9 mouse cellular contexts compared by ENCODE assay signal in genomic region chr7:43671064-43671808, GRCm38 (mm10). TPM values are rescaled to one million over a fixed set of nuclear protein-coding genes. Genes with fewer than 3 reads are reported as not detected.
DNase-seq lines count a peak whose midpoint lies in the region; ATAC-seq and TF ChIP-seq lines count a peak whose summit lies in the region.
"Had no signal": no experiment of that assay in that cellular context is flagged by ENCODE, and none has a peak within 500 bp of the region (broad histone marks: within the 10 kb centered on the region; RNA-seq: fewer than 3 reads in every experiment).

No protein-coding gene starts in this region.

- no peak for TF ChIP-seq EP300 in MEL (IDR thresholded peaks at IDR 0.05; ENCODE audit: low read depth in 1 of 2, low read length in 2 of 2)

- peak overlapping the region; percentile 21 for H3K27ac ChIP-seq in heart, embryonic 13.5 days (replicated peaks)
- H3K27ac ChIP-seq in MEL (ENCODE audit: control insufficient read depth, low read depth, low read length): no peak overlapping the region; the same call in 1 of the 2 replicates
- H3K27ac ChIP-seq in forebrain, postnatal 0 days (ENCODE audit: low read depth, low read length): 0 out of 2 replicates have a peak overlapping the region, but pooled peaks have one; percentile 50
- H3K27ac ChIP-seq in macrophage: peak overlapping the region; percentile 72

- TF ChIP-seq RAD21 in MEL (IDR thresholded peaks at IDR 0.05; ENCODE audit: low read depth, low read length): no peak

- H3K9me3 ChIP-seq in heart, embryonic 13.5 days: no peaks in the 10 kb centered on the region
- no peaks in the 10 kb centered on the region for H3K9me3 ChIP-seq in MEL (replicated peaks; ENCODE audit: insufficient read depth, low read length)
- no peaks in the 10 kb centered on the region for H3K9me3 ChIP-seq in forebrain, postnatal 0 days (ENCODE audit: low read length)

- no peaks in the 10 kb centered on the region for H3K27me3 ChIP-seq in heart, embryonic 13.5 days (replicated peaks)
- H3K27me3 ChIP-seq in MEL (ENCODE audit: control insufficient read depth in 1 of 2, insufficient read depth in 2 of 2, low read length in 2 of 2): no peaks in the 10 kb centered on the region
- no peaks in the 10 kb centered on the region for H3K27me3 ChIP-seq in forebrain, postnatal 0 days (ENCODE audit: insufficient read depth, low read length)

- peak overlapping the region; percentile 89 for H3K9ac ChIP-seq in heart, embryonic 13.5 days
- peak overlapping the region; percentile 57 for H3K9ac ChIP-seq in MEL (ENCODE audit: control insufficient read depth, low read depth, low read length, poor library complexity, severe bottlenecking)
- H3K9ac ChIP-seq in forebrain, postnatal 0 days: peak overlapping the region; percentile 35; the same call in 1 of the 2 replicates

- ATAC-seq in heart, embryonic 13.5 days (ENCODE audit: extremely low read depth, insufficient number of reproducible peaks, low FRiP score, low TSS enrichment): no peak
- ATAC-seq in forebrain, postnatal 0 days: peak; percentile 49

- TF ChIP-seq CTCF in MEL (IDR thresholded peaks at IDR 0.05 in 2 of 3, conservative IDR thresholded peaks at IDR 0.05 in 1 of 3; ENCODE audit: control insufficient read depth in 1 of 3, insufficient read depth in 1 of 3, low read depth in 2 of 3, low read length in 3 of 3, poor library complexity in 1 of 3, severe bottlenecking in 1 of 3): no peak
- no peak for TF ChIP-seq CTCF in forebrain, postnatal 0 days (IDR thresholded peaks at IDR 0.05; ENCODE audit: low read depth)

- no peak for TF ChIP-seq POLR2A in MEL (IDR thresholded peaks at IDR 0.05; ENCODE audit: control insufficient read depth in 1 of 2, insufficient read depth in 1 of 2, low read depth in 1 of 2, low read length in 2 of 2, poor library complexity in 1 of 2)

- 67% methylated on average over 11 of the region's 11 CpGs for WGBS in heart, embryonic 13.5 days
- 69% methylated on average over 11 of the region's 11 CpGs for WGBS in forebrain, postnatal 0 days
- 52% methylated on average over 11 of the region's 11 CpGs for WGBS in macrophage (ENCODE audit: missing documents)

- DNase-seq in heart, postnatal 36 days: no peak
- peak; percentile 7 for DNase-seq in MEL (ENCODE audit: low read depth, low spot score)
- no peak for DNase-seq in forebrain, postnatal 0 days
- no peak for DNase-seq in right cerebral cortex, postnatal 14 days
- DNase-seq in natural killer cell, adult 2 months (ENCODE audit: low spot score in 2 of 2): no peak
- no peak for DNase-seq in layer of hippocampus, postnatal 36 days

- H3K4me1 ChIP-seq in heart, embryonic 13.5 days: peaks cover 8% of the 10 kb centered on the region
- peaks cover 0 to 5% of the 10 kb centered on the region in 2 experiments; a peak in 1 of 4 replicates for H3K4me1 ChIP-seq in MEL (ENCODE audit: control insufficient read depth in 1 of 2, insufficient read depth in 2 of 2, low read length in 2 of 2)
- H3K4me1 ChIP-seq in forebrain, postnatal 0 days (ENCODE audit: insufficient read depth): peaks cover 6% of the 10 kb centered on the region

- peak overlapping the region; percentile 87 for H3K4me2 ChIP-seq in heart, embryonic 13.5 days
- peak overlapping the region; percentile 75 for H3K4me2 ChIP-seq in forebrain, postnatal 0 days (ENCODE audit: low read depth)

- H3K79me2 ChIP-seq in MEL (ENCODE audit: control insufficient read depth, insufficient read depth, low read length, poor library complexity) (peaks cover 18% of the 10 kb centered on the region), macrophage (ENCODE audit: inconsistent target) (peaks cover 26% of the 10 kb centered on the region; the same call in 1 of the 2 replicates)

- intact Hi-C loops in heart, postnatal 36 days (cut with DNase I): loop anchor here (5.0 kb wide), 1 partner anchor 204 kb away; no protein-coding TSS in a partner anchor

- H3K36me3 ChIP-seq in heart, embryonic 13.5 days: peaks cover 23% of the 10 kb centered on the region
- peaks cover 0 to 2% of the 10 kb centered on the region in 2 experiments; a peak in 1 of 4 replicates for H3K36me3 ChIP-seq in MEL (ENCODE audit: control insufficient read depth in 1 of 2, insufficient read depth in 2 of 2, low read length in 2 of 2)
- peaks cover 16% of the 10 kb centered on the region for H3K36me3 ChIP-seq in forebrain, postnatal 0 days (ENCODE audit: insufficient read depth)
- peaks cover 7% of the 10 kb centered on the region; the same call in 1 of the 2 replicates for H3K36me3 ChIP-seq in macrophage (ENCODE audit: inconsistent target)

- peak overlapping the region; percentile 83 for H3K4me3 ChIP-seq in heart, embryonic 13.5 days
- H3K4me3 ChIP-seq in MEL (ENCODE audit: control insufficient read depth in 1 of 2, insufficient read depth in 1 of 2, low read depth in 2 of 2, low read length in 2 of 2): peak overlapping the region; percentile 52 to 90
- H3K4me3 ChIP-seq in forebrain, postnatal 0 days (ENCODE audit: low read depth, low read length): peak overlapping the region; percentile 77
- H3K4me3 ChIP-seq in macrophage (ENCODE audit: inconsistent target): peak overlapping the region; percentile 86

RNA-seq across cellular contexts. Expression of gene Ctu1, which starts 0.6 kb away (rescaled TPM):
- 6.3 and 6.8 TPM in 2 replicates for polyA plus RNA-seq in heart, embryonic 13.5 days (2015; fragmentation: Nextera tagmentation; extraction: Ambion mirVana)
- 1 to 10 TPM; 3.4 to 3.5 TPM for total RNA-seq in heart, postnatal 36 days (2021)
- 12.4 and 17.2 TPM in 2 replicates for total RNA-seq in MEL (2012; rRNA removed)
- 10 to 100 TPM in 1 of 2 experiments, not detected in 1; 15.6 TPM for polyA plus RNA-seq in MEL (2012; ENCODE audit: insufficient read depth in 1 of 2, insufficient read length in 2 of 2, low read depth in 1 of 2, low replicate concordance in 2 of 2, missing spikeins in 1 of 2)
- 36.9 and 40.3 TPM in 2 replicates for total RNA-seq in forebrain, postnatal 0 days (2014; rRNA removed)
- 22.5 and 22.9 TPM in 2 replicates for polyA plus RNA-seq in forebrain, postnatal 0 days (2015; fragmentation: Nextera tagmentation; extraction: Ambion mirVana)
- 10 to 100 TPM in 5 of 26 experiments, 1 to 10 TPM in 18, under 1 TPM in 3; 0.69 to 15.7 (median 6.6) TPM for total RNA-seq in macrophage (2018; cell fraction: chromatin; rRNA removed)
- total RNA-seq in macrophage (2018; cell fraction: cytosol; rRNA removed): 10 to 100 TPM in 6 of 26 experiments, 1 to 10 TPM in 20; 3.2 to 16.3 (median 8.9) TPM
- 10 to 100 TPM in 11 of 26 experiments, 1 to 10 TPM in 15; 1.5 to 20.2 (median 9.3) TPM for total RNA-seq in macrophage (2018; cell fraction: nucleus; rRNA removed)
- 2.6 to 6.7 TPM (median 4.7 TPM) in 3 replicates for polyA plus RNA-seq in macrophage (2018)
- total RNA-seq in layer of hippocampus, postnatal 36 days (2021): 10 to 100 TPM; 11.7 to 11.8 TPM

RNA-seq across cellular contexts. Expression of gene Siglece, which starts 11.3 kb away (rescaled TPM):
- 0.41 and 0.52 TPM in 2 replicates for polyA plus RNA-seq in heart, embryonic 13.5 days (2015; fragmentation: Nextera tagmentation; extraction: Ambion mirVana)
- total RNA-seq in heart, postnatal 36 days (2021): 1 to 10 TPM in 1 of 2 experiments, under 1 TPM in 1; 0.94 to 1.3 TPM
- not detected in 2 replicates for total RNA-seq in MEL (2012; rRNA removed)
- polyA plus RNA-seq in MEL (2012; ENCODE audit: insufficient read depth in 1 of 2, insufficient read length in 2 of 2, low read depth in 1 of 2, low replicate concordance in 2 of 2, missing spikeins in 1 of 2) (under 1 TPM in 1 of 2 experiments, not detected in 1; 0.07 TPM), macrophage (2018) (0.73 to 2.4 TPM (median 0.83 TPM) in 3 replicates)
- 1.2 TPM in 1 of 2 replicates, not detected in the other for total RNA-seq in forebrain, postnatal 0 days (2014; rRNA removed)
- 0.31 and 0.64 TPM in 2 replicates for polyA plus RNA-seq in forebrain, postnatal 0 days (2015; fragmentation: Nextera tagmentation; extraction: Ambion mirVana)
- total RNA-seq in macrophage (2018; cell fraction: chromatin; rRNA removed): 10 to 100 TPM in 13 of 26 experiments, 1 to 10 TPM in 1, under 1 TPM in 8, not detected in 4; 0.41 to 48.0 (median 16.8) TPM
- 10 to 100 TPM in 13 of 26 experiments, 1 to 10 TPM in 1, under 1 TPM in 12; 0.16 to 64.8 (median 13.7) TPM for total RNA-seq in macrophage (2018; cell fraction: cytosol; rRNA removed)
- total RNA-seq in macrophage (2018; cell fraction: nucleus; rRNA removed): 100 to 1,000 TPM in 1 of 26 experiments, 10 to 100 TPM in 12, 1 to 10 TPM in 3, under 1 TPM in 10; 0.48 to 107 (median 17.0) TPM
- 1 to 10 TPM in 1 of 2 experiments, under 1 TPM in 1; 0.83 to 1.4 TPM for total RNA-seq in layer of hippocampus, postnatal 36 days (2021)

RNA-seq across cellular contexts. Expression of gene Klk14, which starts 19.0 kb away (rescaled TPM):
- not detected in 2 replicates for polyA plus RNA-seq in heart, embryonic 13.5 days (2015; fragmentation: Nextera tagmentation; extraction: Ambion mirVana)
- total RNA-seq in heart, postnatal 36 days (2021): under 1 TPM; 0.22 to 0.31 TPM
- not detected in 2 replicates for total RNA-seq in MEL (2012; rRNA removed)
- under 1 TPM in 1 of 2 experiments, not detected in 1; 0.13 TPM for polyA plus RNA-seq in MEL (2012; ENCODE audit: insufficient read depth in 1 of 2, insufficient read length in 2 of 2, low read depth in 1 of 2, low replicate concordance in 2 of 2, missing spikeins in 1 of 2)
- total RNA-seq in forebrain, postnatal 0 days (2014; rRNA removed): not detected in 2 replicates
- not detected in 2 replicates for polyA plus RNA-seq in forebrain, postnatal 0 days (2015; fragmentation: Nextera tagmentation; extraction: Ambion mirVana)
- not detected for total RNA-seq in macrophage (2018; cell fraction: chromatin; rRNA removed)
- total RNA-seq in macrophage (2018; cell fraction: cytosol; rRNA removed): not detected
- total RNA-seq in macrophage (2018; cell fraction: nucleus; rRNA removed): not detected
- polyA plus RNA-seq in macrophage (2018): not detected in 3 replicates
- total RNA-seq in layer of hippocampus, postnatal 36 days (2021): not detected

RNA-seq across cellular contexts. Expression of gene Ceacam18, which starts 36.7 kb away (rescaled TPM):
- not detected in 2 replicates for polyA plus RNA-seq in heart, embryonic 13.5 days (2015; fragmentation: Nextera tagmentation; extraction: Ambion mirVana)
- total RNA-seq in heart, postnatal 36 days (2021): not detected
- 0.08 and 0.13 TPM in 2 replicates for total RNA-seq in MEL (2012; rRNA removed)
- polyA plus RNA-seq in MEL (2012; ENCODE audit: insufficient read depth in 1 of 2, insufficient read length in 2 of 2, low read depth in 1 of 2, low replicate concordance in 2 of 2, missing spikeins in 1 of 2) (under 1 TPM in 1 of 2 experiments, not detected in 1; 0.04 TPM), macrophage (2018) (not detected in 3 replicates)
- 0.15 TPM in 1 of 2 replicates, not detected in the other for total RNA-seq in forebrain, postnatal 0 days (2014; rRNA removed)
- not detected in 2 replicates for polyA plus RNA-seq in forebrain, postnatal 0 days (2015; fragmentation: Nextera tagmentation; extraction: Ambion mirVana)
- not detected for total RNA-seq in macrophage (2018; cell fraction: chromatin; rRNA removed)
- under 1 TPM in 7 of 26 experiments, not detected in 19; 0.06 to 0.11 (median 0.07) TPM for total RNA-seq in macrophage (2018; cell fraction: cytosol; rRNA removed)
- under 1 TPM in 1 of 26 experiments, not detected in 25; 0.58 TPM for total RNA-seq in macrophage (2018; cell fraction: nucleus; rRNA removed)
- under 1 TPM in 1 of 2 experiments, not detected in 1; 0.25 TPM for total RNA-seq in layer of hippocampus, postnatal 36 days (2021)

RNA-seq across cellular contexts. Expression of gene Klk13, which starts 41.1 kb away (rescaled TPM):
- 0.20 TPM in 1 of 2 replicates, not detected in the other for polyA plus RNA-seq in heart, embryonic 13.5 days (2015; fragmentation: Nextera tagmentation; extraction: Ambion mirVana)
- not detected for total RNA-seq in heart, postnatal 36 days (2021)
- total RNA-seq in MEL (2012; rRNA removed): not detected in 2 replicates
- polyA plus RNA-seq in MEL (2012; ENCODE audit: insufficient read depth in 1 of 2, insufficient read length in 2 of 2, low read depth in 1 of 2, low replicate concordance in 2 of 2, missing spikeins in 1 of 2) (not detected), macrophage (2018) (not detected in 3 replicates)
- total RNA-seq in forebrain, postnatal 0 days (2014; rRNA removed): not detected in 2 replicates
- 0.11 TPM in 1 of 2 replicates, not detected in the other for polyA plus RNA-seq in forebrain, postnatal 0 days (2015; fragmentation: Nextera tagmentation; extraction: Ambion mirVana)
- not detected for total RNA-seq in macrophage (2018; cell fraction: chromatin; rRNA removed)
- not detected for total RNA-seq in macrophage (2018; cell fraction: cytosol; rRNA removed)
- total RNA-seq in macrophage (2018; cell fraction: nucleus; rRNA removed): not detected
- total RNA-seq in layer of hippocampus, postnatal 36 days (2021): not detected
- polyA plus RNA-seq: large intestine, adult 2 months had no signal

Comparison
In these comparisons a context has a peak if more than half of its experiments do, and no peak if none do; other contexts are left out.
1. H3K9ac ChIP-seq: peak in every context shown above with its lines; median percentile 89 in heart, embryonic 13.5 days; 57 in MEL; 35 in forebrain, postnatal 0 days.